Mouse (Mus musculus) ES-CJ7 (cell line): ENCODE data around the gene Cnpy2.
"Not testable (repeated sequence)": the region's sequence is repeated elsewhere in the genome, so short reads cannot be mapped to it uniquely, and the experiment has no call there.

Experiments used
- DNase-seq: peaks from one replicate; pipeline ENCODE4 v3.0.0; 2011; ENCODE audit warnings: low read depth, low spot score

Cnpy2 gene

GRCm38 (mm10) chr10:128322141-128323108 is at the start of gene Cnpy2:
Gene Cnpy2 (plus strand): TSS chr10:128322459.
- peak; percentile 98 for DNase-seq

- DNase-seq = not testable (repeated sequence)
Measured at GRCm38 (mm10) chr10:128272819-128273439, 49.3 kb upstream of the Cnpy2 start.

GRCm38 (mm10) chr10:128275374-128275773 is 46.9 kb upstream of the Cnpy2 start:
- not testable (repeated sequence) for DNase-seq

- DNase-seq = no peak
Measured at GRCm38 (mm10) chr10:128278158-128278557, 44.1 kb upstream of the Cnpy2 start.

GRCm38 (mm10) chr10:128280943-128281342 is 41.3 kb upstream of the Cnpy2 start:
- no peak for DNase-seq

- DNase-seq = no peak
Measured at GRCm38 (mm10) chr10:128281682-128282081, 40.6 kb upstream of the Cnpy2 start.

GRCm38 (mm10) chr10:128282886-128283450 is 39.3 kb upstream of the Cnpy2 start:
- no peak for DNase-seq

- DNase-seq = peak; percentile 86
Measured at GRCm38 (mm10) chr10:128283604-128284579, 38.4 kb upstream of the Cnpy2 start.

- not testable (repeated sequence) for DNase-seq
Measured at GRCm38 (mm10) chr10:128290594-128290993, 31.7 kb upstream of the Cnpy2 start.

- no peak for DNase-seq
Measured at GRCm38 (mm10) chr10:128296370-128297090, 25.7 kb upstream of the Cnpy2 start.

GRCm38 (mm10) chr10:128297221-128297620 is 25.0 kb upstream of the Cnpy2 start:
- DNase-seq = no peak

- no peak for DNase-seq
Measured at GRCm38 (mm10) chr10:128297622-128298021, 24.6 kb upstream of the Cnpy2 start.

GRCm38 (mm10) chr10:128298243-128298642 is 24.0 kb upstream of the Cnpy2 start:
- DNase-seq = no peak

GRCm38 (mm10) chr10:128298702-128299171 is 23.5 kb upstream of the Cnpy2 start, which contains the start of gene Il23a:
Gene Il23a (minus strand): TSS chr10:128298752.
- no peak for DNase-seq

GRCm38 (mm10) chr10:128302357-128302756 is 19.9 kb upstream of the Cnpy2 start:
- DNase-seq = no peak

- no peak for DNase-seq
Measured at GRCm38 (mm10) chr10:128302785-128303125, 19.5 kb upstream of the Cnpy2 start.

GRCm38 (mm10) chr10:128303126-128304021 is 18.9 kb upstream of the Cnpy2 start, which contains the start of gene Pan2:
Gene Pan2 (plus strand): TSS chr10:128303335.
- DNase-seq = peak; percentile 99

GRCm38 (mm10) chr10:128309654-128310053 is 12.6 kb upstream of the Cnpy2 start:
- DNase-seq = peak; percentile 43

- no peak for DNase-seq
Measured at GRCm38 (mm10) chr10:128310177-128310576, 12.1 kb upstream of the Cnpy2 start.
